Mouse (Mus musculus) spleen, postnatal 10 days (tissue): Measurements from ENCODE around the gene Csmd2.
"Not testable (repeated sequence)": the region's sequence is repeated elsewhere in the genome, so short reads cannot be mapped to it uniquely, and the experiment has no call there.

Source experiments
- DNase-seq, 2 experiments: peaks; one replicate each; pipeline ENCODE4 v3.0.0; 2021 to 2022; ENCODE audit warnings: low spot score in 2 of 2

Gene Csmd2

GRCm38 (mm10) chr4:128042626-128043025, 55.0 kb downstream of the Csmd2 start:
- no peak for DNase-seq

GRCm38 (mm10) chr4:128048716-128049115, 61.1 kb downstream of the Csmd2 start:
- DNase-seq: no peak

GRCm38 (mm10) chr4:128052701-128053100, 65.0 kb downstream of the Csmd2 start:
- no peak for DNase-seq

- not testable (repeated sequence) for DNase-seq
These were observed 73.6 kb downstream of the Csmd2 start for GRCm38 (mm10) chr4:128061274-128061673.

- no peak for DNase-seq
These were observed 79.5 kb downstream of the Csmd2 start for GRCm38 (mm10) chr4:128067189-128067588.

GRCm38 (mm10) chr4:128084466-128084865, 96.8 kb downstream of the Csmd2 start:
- DNase-seq: no peak

GRCm38 (mm10) chr4:128085096-128085495, 97.4 kb downstream of the Csmd2 start:
- DNase-seq: no peak

GRCm38 (mm10) chr4:128087147-128087606, 99.5 kb downstream of the Csmd2 start:
- DNase-seq: no peak

- no peak for DNase-seq
These were observed 100.0 kb downstream of the Csmd2 start for GRCm38 (mm10) chr4:128087704-128088103.

GRCm38 (mm10) chr4:128088264-128088663, 100.6 kb downstream of the Csmd2 start:
- DNase-seq: no peak

GRCm38 (mm10) chr4:128091938-128092337, 104.3 kb downstream of the Csmd2 start:
- no peak for DNase-seq

GRCm38 (mm10) chr4:128099515-128099914, 111.9 kb downstream of the Csmd2 start:
- no peak for DNase-seq

- no peak for DNase-seq
These were observed 112.9 kb downstream of the Csmd2 start for GRCm38 (mm10) chr4:128100541-128100940.

GRCm38 (mm10) chr4:128116331-128116730, 128.7 kb downstream of the Csmd2 start:
- DNase-seq: no peak

- no peak for DNase-seq
These were observed 135.6 kb downstream of the Csmd2 start for GRCm38 (mm10) chr4:128123281-128123680.

- DNase-seq: no peak
These were observed 137.1 kb downstream of the Csmd2 start for GRCm38 (mm10) chr4:128124738-128125137.

GRCm38 (mm10) chr4:128128546-128128945, 140.9 kb downstream of the Csmd2 start:
- DNase-seq: no peak

GRCm38 (mm10) chr4:128130611-128131142, 143.0 kb downstream of the Csmd2 start:
- DNase-seq: no peak

GRCm38 (mm10) chr4:128131666-128132065, 144.0 kb downstream of the Csmd2 start:
- no peak for DNase-seq

- DNase-seq: no peak
These were observed 145.4 kb downstream of the Csmd2 start for GRCm38 (mm10) chr4:128132876-128133646.

GRCm38 (mm10) chr4:128134348-128134994, 146.8 kb downstream of the Csmd2 start:
- DNase-seq: no peak

GRCm38 (mm10) chr4:128135014-128135622, 147.5 kb downstream of the Csmd2 start:
- DNase-seq: no peak
